13 mouse cellular contexts compared by ENCODE assay signal in genomic region chr11:48502011-48502806, GRCm38 (mm10).
A peak's percentile ranks its signal among the peaks of the same experiment; 100 is the strongest.
DNase-seq lines count a peak whose midpoint lies in the region; ATAC-seq lines count a peak whose summit lies in the region.
"Had no signal": no experiment of that assay in that cellular context is flagged by ENCODE, and none has a peak within 500 bp of the region (broad histone marks: within the 10 kb centered on the region; RNA-seq: fewer than 3 reads in every experiment).

No protein-coding gene starts in this region.

- no peaks in the 10 kb centered on the region for H3K36me3 ChIP-seq in hindbrain, embryonic 11.5 days (ENCODE audit: control insufficient read depth, insufficient read depth, low read length)
- no peaks in the 10 kb centered on the region for H3K36me3 ChIP-seq in midbrain, embryonic 15.5 days (replicated peaks)

- no peak overlapping the region for H3K4me2 ChIP-seq in hindbrain, embryonic 11.5 days (replicated peaks; ENCODE audit: low read depth, low read length)
- no peak overlapping the region for H3K4me2 ChIP-seq in midbrain, embryonic 15.5 days

- H3K9ac ChIP-seq in hindbrain, embryonic 11.5 days (ENCODE audit: low read depth, low read length), result no peak overlapping the region
- H3K9ac ChIP-seq in midbrain, embryonic 15.5 days, result no peak overlapping the region

- H3K27ac ChIP-seq in hindbrain, embryonic 11.5 days (ENCODE audit: low read depth, low read length), result no peak overlapping the region
- no peak overlapping the region for H3K27ac ChIP-seq in midbrain, embryonic 15.5 days

- H3K27me3 ChIP-seq in hindbrain, embryonic 11.5 days (ENCODE audit: control insufficient read depth, insufficient read depth, low read length), result no peaks in the 10 kb centered on the region
- no peaks in the 10 kb centered on the region for H3K27me3 ChIP-seq in midbrain, embryonic 15.5 days (replicated peaks)
- H3K27me3 ChIP-seq: megakaryocyte, embryonic 14.5 days had no signal

- no peaks in the 10 kb centered on the region for H3K9me3 ChIP-seq in hindbrain, embryonic 11.5 days (ENCODE audit: control insufficient read depth, low read length)
- H3K9me3 ChIP-seq in midbrain, embryonic 15.5 days, result no peaks in the 10 kb centered on the region

- 0 out of 2 replicates have a peak, but pooled peaks cover 3% of the 10 kb centered on the region for H3K4me1 ChIP-seq in hindbrain, embryonic 11.5 days (replicated peaks; ENCODE audit: control insufficient read depth, insufficient read depth, low read length)
- H3K4me1 ChIP-seq in midbrain, embryonic 15.5 days, result peaks cover 3% of the 10 kb centered on the region; the same call in 1 of the 2 replicates
- H3K4me1 ChIP-seq: megakaryocyte, embryonic 14.5 days had no signal

- H3K4me3 ChIP-seq in hindbrain, embryonic 11.5 days (ENCODE audit: low read depth, low read length), result no peak overlapping the region
- H3K4me3 ChIP-seq in midbrain, embryonic 15.5 days, result no peak overlapping the region
- H3K4me3 ChIP-seq: megakaryocyte, embryonic 14.5 days had no signal

- DNase-seq in cerebellum, postnatal 10 days, result peak; percentile 33 to 63
- no peak for DNase-seq in cerebellum, adult 11 months
- peak; percentile 40 for DNase-seq in embryo, embryonic 10.5 days (ENCODE audit: low spot score)
- DNase-seq in hindbrain, embryonic 11.5 days (ENCODE audit: low spot score), result peak; percentile 41
- no peak for DNase-seq in kidney, postnatal 25 days
- DNase-seq: adrenal gland, adult 8-10 months; cerebellum, postnatal 36 days; thymus, postnatal 25 days had no signal

- peak; percentile 90 for ATAC-seq in hindbrain, embryonic 11.5 days (ENCODE audit: low FRiP score)
- peak; percentile 54; the same call in 1 of the 2 replicates for ATAC-seq in midbrain, embryonic 15.5 days (replicated peaks)
- ATAC-seq in megakaryocyte-erythroid progenitor cell, adult 5-6 weeks (replicated peaks; ENCODE audit: low FRiP score, low TSS enrichment, poor library complexity, severe bottlenecking), result no peak
- no peak for ATAC-seq in frontal cortex, adult (ENCODE audit: low TSS enrichment)
- ATAC-seq: intestine, postnatal 0 days had no signal

- WGBS in hindbrain, embryonic 11.5 days, result 22% methylated on average over 10 of the region's 10 CpGs
- 16% methylated on average over 10 of the region's 10 CpGs for WGBS in midbrain, embryonic 15.5 days

Comparison
In these comparisons a context has a peak if more than half of its experiments do, and no peak if none do; other contexts are left out.
1. DNase-seq: peak in cerebellum, postnatal 10 days (2 of 2), embryo, embryonic 10.5 days (single experiment) and hindbrain, embryonic 11.5 days (single experiment); none in cerebellum, adult 11 months (single experiment) and kidney, postnatal 25 days (0 of 2).
2. ATAC-seq: peak in hindbrain, embryonic 11.5 days (single experiment) and midbrain, embryonic 15.5 days (single experiment); none in megakaryocyte-erythroid progenitor cell, adult 5-6 weeks (single experiment) and frontal cortex, adult (single experiment).